Mouse (Mus musculus): ENCODE measurements at regions not wholly inside any gene's neighbourhood (a gene's known extent, or its start where the extent isn't known, plus 50 kb on each side); places are given as distances from the start of the nearest gene placed in this dataset.

GRCm38 (mm10) chr6:50938879-50939278 lies 284.6 kb upstream of the Npvf start:
- no peaks in the 10 kb centered on the region for H3K4me1 ChIP-seq
- 23% methylated on average over 7 of the region's 7 CpGs for WGBS (ENCODE audit: insufficient replicate concordance)
- H3K27ac ChIP-seq = no peak overlapping the region
- H3K9me3 ChIP-seq (replicated peaks) = no peaks in the 10 kb centered on the region
- peaks cover 14% of the 10 kb centered on the region; the same call in 1 of the 2 replicates for H3K27me3 ChIP-seq (replicated peaks)
- H3K4me2 ChIP-seq = no peak overlapping the region
- no peak overlapping the region for H3K9ac ChIP-seq
- no peaks in the 10 kb centered on the region for H3K36me3 ChIP-seq
- no peak overlapping the region for H3K4me3 ChIP-seq
- ATAC-seq = no peak

- Histone ChIP-seq H3K27me3 (replicated peaks) (peaks cover 9% of the 10 kb centered on the region; the same call in 1 of the 2 replicates), H3K36me3 (no peaks in the 10 kb centered on the region), H3K4me2 (no peak overlapping the region), H3K4me3 (no peak overlapping the region), H3K27ac (no peak overlapping the region), H3K9ac (no peak overlapping the region), H3K9me3 (replicated peaks) (no peaks in the 10 kb centered on the region), H3K4me1 (no peaks in the 10 kb centered on the region)
- no peak for ATAC-seq
- 52% methylated on average over 2 of the region's 2 CpGs for WGBS (ENCODE audit: insufficient replicate concordance)
These were observed 285.2 kb upstream of the Npvf start for GRCm38 (mm10) chr6:50939440-50939839.

GRCm38 (mm10) chr6:50940118-50940517 lies 285.9 kb upstream of the Npvf start:
- peaks cover 6% of the 10 kb centered on the region; the same call in 1 of the 2 replicates for H3K27me3 ChIP-seq (replicated peaks)
- ATAC-seq = no peak
- H3K27ac ChIP-seq = no peak overlapping the region
- H3K9ac ChIP-seq = no peak overlapping the region
- no peaks in the 10 kb centered on the region for H3K36me3 ChIP-seq
- no peak overlapping the region for H3K4me2 ChIP-seq
- H3K4me3 ChIP-seq = no peak overlapping the region
- 0% methylated on average over 1 of the region's 1 CpGs for WGBS (ENCODE audit: insufficient replicate concordance)
- no peaks in the 10 kb centered on the region for H3K4me1 ChIP-seq
- H3K9me3 ChIP-seq (replicated peaks) = no peaks in the 10 kb centered on the region

GRCm38 (mm10) chr6:50940641-50941398 lies 286.6 kb upstream of the Npvf start:
- H3K4me3 ChIP-seq = no peak overlapping the region
- H3K4me2 ChIP-seq = no peak overlapping the region
- no peaks in the 10 kb centered on the region for H3K4me1 ChIP-seq
- no peak overlapping the region for H3K9ac ChIP-seq
- peaks cover under 1% of the 10 kb centered on the region; the same call in 1 of the 2 replicates for H3K27me3 ChIP-seq (replicated peaks)
- no peaks in the 10 kb centered on the region for H3K36me3 ChIP-seq
- no peak for ATAC-seq
- no peaks in the 10 kb centered on the region for H3K9me3 ChIP-seq (replicated peaks)
- H3K27ac ChIP-seq = no peak overlapping the region
- 50% methylated on average over 10 of the region's 10 CpGs for WGBS (ENCODE audit: insufficient replicate concordance)

GRCm38 (mm10) chr6:50942696-50943095 lies 288.5 kb upstream of the Npvf start:
- no peak overlapping the region for H3K9ac ChIP-seq
- no peak overlapping the region for H3K4me2 ChIP-seq
- no peaks in the 10 kb centered on the region for H3K9me3 ChIP-seq (replicated peaks)
- H3K4me3 ChIP-seq = no peak overlapping the region
- whole genome bisulfite sequencing (ENCODE audit: insufficient replicate concordance) = 72% methylated on average over 5 of the region's 5 CpGs
- no peaks in the 10 kb centered on the region for H3K27me3 ChIP-seq (replicated peaks)
- H3K27ac ChIP-seq = no peak overlapping the region
- no peaks in the 10 kb centered on the region for H3K4me1 ChIP-seq
- no peaks in the 10 kb centered on the region for H3K36me3 ChIP-seq
- ATAC-seq = no peak

- Histone ChIP-seq H3K9ac (no peak overlapping the region), H3K27ac (no peak overlapping the region), H3K4me2 (no peak overlapping the region), H3K36me3 (no peaks in the 10 kb centered on the region), H3K27me3 (replicated peaks) (no peaks in the 10 kb centered on the region), H3K4me3 (no peak overlapping the region), H3K9me3 (replicated peaks) (no peaks in the 10 kb centered on the region), H3K4me1 (no peaks in the 10 kb centered on the region)
- 54% methylated on average over 4 of the region's 4 CpGs for WGBS (ENCODE audit: insufficient replicate concordance)
- ATAC-seq = no peak
These were observed 293.8 kb upstream of the Npvf start for GRCm38 (mm10) chr6:50948061-50948460.

GRCm38 (mm10) chr6:50949361-50949760 lies 295.1 kb upstream of the Npvf start:
- H3K4me1 ChIP-seq = no peaks in the 10 kb centered on the region
- WGBS (ENCODE audit: insufficient replicate concordance) = 80% methylated on average over 5 of the region's 5 CpGs
- H3K4me2 ChIP-seq = no peak overlapping the region
- H3K9me3 ChIP-seq (replicated peaks) = no peaks in the 10 kb centered on the region
- no peaks in the 10 kb centered on the region for H3K36me3 ChIP-seq
- no peak overlapping the region for H3K4me3 ChIP-seq
- H3K27ac ChIP-seq = no peak overlapping the region
- no peak overlapping the region for H3K9ac ChIP-seq
- ATAC-seq = no peak
- H3K27me3 ChIP-seq (replicated peaks) = no peaks in the 10 kb centered on the region

- Histone ChIP-seq H3K9me3 (replicated peaks) (no peaks in the 10 kb centered on the region), H3K4me1 (no peaks in the 10 kb centered on the region), H3K9ac (no peak overlapping the region), H3K4me3 (no peak overlapping the region), H3K27ac (no peak overlapping the region), H3K4me2 (no peak overlapping the region), H3K36me3 (no peaks in the 10 kb centered on the region), H3K27me3 (replicated peaks) (no peaks in the 10 kb centered on the region)
- ATAC-seq = no peak
- 69% methylated on average over 11 of the region's 11 CpGs for WGBS (ENCODE audit: insufficient replicate concordance)
These were observed 295.8 kb upstream of the Npvf start for GRCm38 (mm10) chr6:50949883-50950583.

GRCm38 (mm10) chr6:50957328-50957900 lies 303.2 kb upstream of the Npvf start:
- Histone ChIP-seq H3K9ac (no peak overlapping the region), H3K9me3 (replicated peaks) (no peaks in the 10 kb centered on the region), H3K4me3 (no peak overlapping the region), H3K36me3 (no peaks in the 10 kb centered on the region), H3K4me2 (no peak overlapping the region), H3K4me1 (no peaks in the 10 kb centered on the region), H3K27ac (no peak overlapping the region), H3K27me3 (replicated peaks) (no peaks in the 10 kb centered on the region)
- ATAC-seq = no peak
- WGBS (ENCODE audit: insufficient replicate concordance) = 76% methylated on average over 4 of the region's 4 CpGs

- H3K4me3 ChIP-seq = no peak overlapping the region
- WGBS (ENCODE audit: insufficient replicate concordance) = 46% methylated on average over 5 of the region's 5 CpGs
- no peaks in the 10 kb centered on the region for H3K9me3 ChIP-seq (replicated peaks)
- H3K9ac ChIP-seq = no peak overlapping the region
- H3K27me3 ChIP-seq (replicated peaks) = no peaks in the 10 kb centered on the region
- no peak overlapping the region for H3K4me2 ChIP-seq
- H3K36me3 ChIP-seq = no peaks in the 10 kb centered on the region
- H3K27ac ChIP-seq = no peak overlapping the region
- H3K4me1 ChIP-seq = no peaks in the 10 kb centered on the region
- no peak for ATAC-seq
These were observed 306.1 kb upstream of the Npvf start for GRCm38 (mm10) chr6:50960341-50960740.

- no peak for ATAC-seq
- no peak overlapping the region for H3K9ac ChIP-seq
- H3K27me3 ChIP-seq (replicated peaks) = no peaks in the 10 kb centered on the region
- no peak overlapping the region for H3K27ac ChIP-seq
- no peaks in the 10 kb centered on the region for H3K9me3 ChIP-seq (replicated peaks)
- no peak overlapping the region for H3K4me2 ChIP-seq
- 77% methylated on average over 6 of the region's 6 CpGs for WGBS (ENCODE audit: insufficient replicate concordance)
- H3K4me3 ChIP-seq = no peak overlapping the region
- H3K4me1 ChIP-seq = no peaks in the 10 kb centered on the region
- H3K36me3 ChIP-seq = no peaks in the 10 kb centered on the region
These were observed 307.4 kb upstream of the Npvf start for GRCm38 (mm10) chr6:50961592-50961991.

- no peak overlapping the region for H3K4me2 ChIP-seq
- H3K27me3 ChIP-seq (replicated peaks) = no peaks in the 10 kb centered on the region
- H3K9ac ChIP-seq = no peak overlapping the region
- 80% methylated on average over 5 of the region's 5 CpGs for WGBS (ENCODE audit: insufficient replicate concordance)
- H3K4me1 ChIP-seq = no peaks in the 10 kb centered on the region
- no peak overlapping the region for H3K4me3 ChIP-seq
- ATAC-seq = no peak
- no peaks in the 10 kb centered on the region for H3K9me3 ChIP-seq (replicated peaks)
- no peaks in the 10 kb centered on the region for H3K36me3 ChIP-seq
- H3K27ac ChIP-seq = no peak overlapping the region
These were observed 314.3 kb upstream of the Npvf start for GRCm38 (mm10) chr6:50968546-50968945.
